Mouse (Mus musculus) embryo, embryonic 11 days (tissue): ENCODE measurements around the gene Vmn1r227.

Experiments
- DNase-seq: peaks from one replicate; pipeline ENCODE4 v3.0.0-alpha.2; 2015

Gene Vmn1r227

GRCm38 (mm10) chr17:20729543-20729942 is at the start of gene Vmn1r227:
Gene Vmn1r227 (plus strand): TSS chr17:20729843.
- DNase-seq = no peak

GRCm38 (mm10) chr17:20682543-20682942 is 47.1 kb upstream of the Vmn1r227 start, which contains the start of gene Vmn1r226:
Gene Vmn1r226 (plus strand): TSS chr17:20682843.
- no peak for DNase-seq

GRCm38 (mm10) chr17:20786057-20786456 is 56.4 kb downstream of the Vmn1r227 start, which contains the start of gene Vmn1r228:
Gene Vmn1r228 (minus strand): TSS chr17:20786157.
- no peak for DNase-seq
